Mouse (Mus musculus) brain, embryonic 14.5 days (tissue): Measurements from ENCODE around the gene Vangl2.

Source experiments
- CTCF ChIP-seq: fragments of 200-500 bp; IDR thresholded peaks from 2 replicates; pipeline ENCODE4 v1.5.1; 2012; ENCODE audit warnings: inconsistent platforms, mild to moderate bottlenecking, moderate library complexity, borderline replicate concordance; ENCODE audit not compliant: insufficient read depth, insufficient read length; ENCODE audit errors: extremely low read depth
- POLR2A ChIP-seq: fragments of 200-500 bp; IDR thresholded peaks from 2 replicates; pipeline ENCODE4 v1.6.1; 2012; ENCODE audit warnings: mild to moderate bottlenecking, inconsistent platforms, borderline replicate concordance; ENCODE audit not compliant: poor library complexity, insufficient read depth, insufficient read length, severe bottlenecking; ENCODE audit errors: extremely low read depth

- TF ChIP-seq CTCF (no peak), POLR2A (no peak)
Observed at GRCm38 (mm10) chr1:172062101-172062500, 33.9 kb upstream of the Vangl2 start.
